Mouse (Mus musculus) neutrophil, adult 65 days (primary cell): ENCODE measurements around the gene Nop10. TPM values are rescaled to one million over a fixed set of nuclear protein-coding genes. Genes with fewer than 3 reads are reported as not detected.

Experiments
- total RNA-seq: library from RNA; stranded (reverse); gene quantifications from 2 replicates; pipeline ENCODE4 v1.2.4, GENCODE M21; 2023

The Nop10 gene
- 13.9 and 14.8 TPM in 2 replicates for total RNA-seq

GRCm38 (mm10) chr2:112261748-112262653, at the start of gene Nop10:
Nop10 (plus strand) TSS chr2:112261926.

GRCm38 (mm10) chr2:112239212-112239934, 22.4 kb upstream of the Nop10 start, which contains the start of gene Lpcat4:
Lpcat4 (plus strand) TSS chr2:112239468.

GRCm38 (mm10) chr2:112259241-112259962, 2.3 kb upstream of the Nop10 start, which contains the start of gene Nutm1:
Nutm1 (minus strand) TSS chr2:112259291.

GRCm38 (mm10) chr2:112265448-112266241, 3.9 kb downstream of the Nop10 start, which contains the start of gene Slc12a6:
Slc12a6 (plus strand) TSS chr2:112265825.

DNA sequence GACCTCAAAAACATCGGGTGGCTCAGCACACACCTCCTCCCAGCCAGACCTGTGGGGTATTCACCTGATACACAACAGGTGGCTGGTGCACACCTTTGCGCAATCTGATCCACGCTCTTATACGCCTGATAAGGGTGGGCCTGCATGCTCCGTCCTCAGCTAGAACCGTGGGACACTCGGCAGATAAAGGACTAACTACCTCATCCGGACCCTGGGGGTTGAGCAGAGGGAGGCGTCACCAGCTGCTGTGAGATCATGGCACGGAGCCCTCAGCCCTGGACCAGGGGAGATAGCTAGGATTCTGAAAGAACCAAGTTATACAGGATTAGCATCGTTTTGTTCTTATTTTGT, 4.5 kb downstream of the Nop10 start, which contains the start of gene Gm21985:
Gene Gm21985 (plus strand): TSS at position 73 of the 351 bp plus-strand sequence.

Other genes with a start within 250 kb of the Nop10 start
- not detected in 2 replicates for gene Olfr1310, start 249.2 kb upstream of the Nop10 start, total RNA-seq
- gene Olfr1311, start 237.5 kb upstream of the Nop10 start, total RNA-seq, result not detected in 2 replicates
- not detected in 2 replicates for gene Olfr1312, start 211.7 kb upstream of the Nop10 start, total RNA-seq
- gene Olfr1313, start 184.1 kb upstream of the Nop10 start, total RNA-seq, result not detected in 2 replicates
- not detected in 2 replicates for gene Olfr1314, start 165.1 kb upstream of the Nop10 start, total RNA-seq
- not detected in 2 replicates for gene Olfr1315-ps1, start 146.5 kb upstream of the Nop10 start, total RNA-seq
- not detected in 2 replicates for gene Olfr1316, start 126.9 kb upstream of the Nop10 start, total RNA-seq
- gene Olfr1317, start 121.6 kb upstream of the Nop10 start, total RNA-seq, result not detected in 2 replicates
- gene Olfr1318, start 107.7 kb upstream of the Nop10 start, total RNA-seq, result not detected in 2 replicates
- gene Lpcat4, start 22.5 kb upstream of the Nop10 start, total RNA-seq, result 87.0 and 113 TPM in 2 replicates
- not detected in 2 replicates for gene Nutm1, start 2.6 kb upstream of the Nop10 start, total RNA-seq
- 187 and 220 TPM in 2 replicates for gene Slc12a6, start 3.9 kb downstream of the Nop10 start, total RNA-seq
- not detected in 2 replicates for gene Gm21985, start 4.4 kb downstream of the Nop10 start, total RNA-seq
- 15.4 and 16.9 TPM in 2 replicates for gene Emc4, start 106.1 kb downstream of the Nop10 start, total RNA-seq
- gene Katnbl1, start 117.3 kb downstream of the Nop10 start, total RNA-seq, result 5.9 and 9.1 TPM in 2 replicates
- gene Emc7, start 193.1 kb downstream of the Nop10 start, total RNA-seq, result 9.0 and 11.2 TPM in 2 replicates
- gene Chrm5, start 218.8 kb downstream of the Nop10 start, total RNA-seq, result not detected in 2 replicates
- 3.1 and 4.3 TPM in 2 replicates for gene Aven, start 231.0 kb downstream of the Nop10 start, total RNA-seq